Mouse (Mus musculus): ENCODE results near the gene Vmn1r158.
"Not testable (repeated sequence)": the region's sequence is repeated elsewhere in the genome, so short reads cannot be mapped to it uniquely, and the experiment has no call there.

DNA sequence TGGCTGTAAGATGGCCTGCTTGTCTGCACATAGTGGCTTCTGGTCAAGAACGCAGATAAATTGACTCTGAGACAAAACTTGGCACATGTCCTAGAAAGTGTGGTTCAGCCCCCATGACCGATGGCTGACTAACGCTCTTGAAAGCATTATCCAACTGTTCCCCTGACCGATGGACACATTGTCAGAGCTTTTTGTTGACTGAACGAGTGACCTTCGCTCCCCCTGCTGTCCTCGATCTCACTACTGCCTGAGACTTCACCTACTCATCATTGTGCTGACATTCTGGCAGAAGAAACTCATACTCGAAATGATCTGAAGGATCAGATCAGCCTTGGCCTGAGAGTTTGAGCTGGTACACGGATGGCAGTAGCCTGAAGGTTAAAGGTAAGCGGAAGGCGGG lies 14.6 kb downstream of the Vmn1r158 start:
- TF ChIP-seq CTCF (IDR thresholded peaks at IDR 0.05; ENCODE audit: low read depth, low read length); POLR2AphosphoS5 (IDR thresholded peaks at IDR 0.05; ENCODE audit: insufficient replicate concordance, low read depth, low read length); GATA1 (IDR thresholded peaks at IDR 0.05; ENCODE audit: borderline replicate concordance, low read length); TAL1 (conservative IDR thresholded peaks at IDR 0.05; ENCODE audit: low read depth, low read length); GATA2 (IDR thresholded peaks at IDR 0.05; ENCODE audit: borderline replicate concordance, low read depth, low read length): not testable (repeated sequence)
